Mouse (Mus musculus): ENCODE data around the gene Plet1.

DNA sequence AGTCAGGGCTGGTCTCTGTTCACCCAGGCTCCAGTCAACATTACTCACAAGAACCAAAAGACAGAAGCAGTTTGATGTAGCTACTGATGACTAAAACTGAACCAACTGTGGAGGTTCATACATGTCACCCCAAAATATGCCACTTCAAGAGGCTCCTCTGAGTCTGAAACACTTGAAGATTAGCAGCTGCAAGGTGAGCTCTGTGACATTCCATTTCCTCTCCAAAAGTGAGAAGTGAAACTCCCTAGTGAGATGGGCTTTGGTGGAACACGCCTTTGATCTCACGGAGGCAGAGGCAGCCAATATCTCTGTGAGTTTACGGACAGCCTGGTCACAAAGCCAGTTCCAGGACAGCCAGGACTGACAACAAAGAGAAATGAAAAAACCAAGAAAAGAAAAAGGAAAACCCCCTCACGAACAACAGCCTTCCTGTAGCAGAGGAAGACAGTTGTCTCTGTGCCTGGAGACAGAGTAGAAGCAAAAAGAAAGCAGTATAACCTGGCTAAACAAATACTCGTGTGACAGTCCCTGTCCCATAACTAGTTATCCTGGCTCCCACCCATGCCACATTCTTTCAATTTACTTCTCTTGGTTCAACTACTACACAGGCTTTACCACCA is 53.6 kb downstream of the Plet1 start:
- TF ChIP-seq POLR2A (IDR thresholded peaks at IDR 0.05; ENCODE audit: control insufficient read depth, extremely low read depth, insufficient read depth, low read length, poor library complexity) (no peak), CTCF (IDR thresholded peaks at IDR 0.05; ENCODE audit: borderline replicate concordance, control insufficient read depth, extremely low read depth, insufficient read depth, low read length, poor library complexity) (no peak)

Measured in thymus, adult 2 months (tissue).